Mouse (Mus musculus): ENCODE measurements around the gene Trak2.

GRCm38 (mm10) chr1:58959682-58960081, 13.5 kb downstream of the Trak2 start:
- TF ChIP-seq CTCF (IDR thresholded peaks at IDR 0.05; ENCODE audit: low read depth) (no peak), EP300 (IDR thresholded peaks at IDR 0.05; ENCODE audit: low read depth) (no peak)

All from liver, postnatal 0 days (tissue).